Mouse (Mus musculus) cortical plate, adult 2 months (tissue): ENCODE measurements around the gene Fzr1. TPM values are rescaled to one million over a fixed set of nuclear protein-coding genes. Genes with fewer than 3 reads are reported as not detected.

Experiments used
- H3K27ac ChIP-seq: fragments of 200-500 bp; 2 replicates; pipeline ENCODE4 v1.5.1; 2012; ENCODE audit warnings: low read length, control low read depth, inconsistent platforms; ENCODE audit not compliant: insufficient read depth
- H3K4me1 ChIP-seq: fragments of 200-500 bp; 2 replicates; pipeline ENCODE4 v1.6.1; 2011; ENCODE audit warnings: low read length; ENCODE audit not compliant: control insufficient read depth, insufficient read depth
- H3K4me3 ChIP-seq: fragments of 200-500 bp; 2 replicates; pipeline ENCODE4 v1.5.1; 2011; ENCODE audit warnings: mild to moderate bottlenecking, low read length, control low read depth; ENCODE audit not compliant: insufficient read depth
- CTCF ChIP-seq: fragments of 200-500 bp; IDR thresholded peaks from 2 replicates; pipeline ENCODE4 v1.5.1; 2011; ENCODE audit warnings: mild to moderate bottlenecking, control low read depth, low read length; ENCODE audit not compliant: insufficient read depth; ENCODE audit errors: extremely low read depth
- POLR2A ChIP-seq: fragments of 200-500 bp; IDR thresholded peaks from 2 replicates; pipeline ENCODE4 v1.6.1; 2011; ENCODE audit warnings: mild to moderate bottlenecking, low read length, control low read depth; ENCODE audit not compliant: insufficient read depth; ENCODE audit errors: extremely low read depth
- polyA plus RNA-seq: library from polyadenylated mRNA; depleted of rRNA; stranded (reverse); fragments of >200 nt; gene quantifications from 2 replicates; pipeline ENCODE4 v1.2.3, GENCODE M21; 2012

The Fzr1 gene
- polyA plus RNA-seq, 1 experiment: 75.5 TPM

- Histone ChIP-seq H3K4me3 (peak within 1 kb of the TSS; percentile 98), H3K4me1 (peaks cover 2% of the 10 kb centered on the region; the same call in 1 of the 2 replicates), H3K27ac (no peak within 1 kb of the TSS)
- peak; percentile 25; the same call in 1 of the 2 replicates for TF ChIP-seq POLR2A
- TF ChIP-seq CTCF: no peak
Observed at GRCm38 (mm10) chr10:81356991-81357844, 21.1 kb downstream of the Fzr1 start, which contains the start of gene Mfsd12. Gene Mfsd12 (plus strand): TSS chr10:81357491.

GRCm38 (mm10) chr10:81356352-81356990, 21.8 kb downstream of the Fzr1 start:
- H3K4me3 ChIP-seq: peak overlapping the region; percentile 98; the same call in 1 of the 2 replicates
- H3K27ac ChIP-seq: no peak overlapping the region
- TF ChIP-seq POLR2A: no peak
- no peak for TF ChIP-seq CTCF
- peaks cover 2% of the 10 kb centered on the region; the same call in 1 of the 2 replicates for H3K4me1 ChIP-seq

- H3K4me3 ChIP-seq: no peak overlapping the region
- TF ChIP-seq POLR2A (no peak), CTCF (no peak)
- H3K4me1 ChIP-seq: peaks cover 2% of the 10 kb centered on the region; the same call in 1 of the 2 replicates
- no peak overlapping the region for H3K27ac ChIP-seq
Observed at GRCm38 (mm10) chr10:81355533-81355932, 22.8 kb downstream of the Fzr1 start.

GRCm38 (mm10) chr10:81354738-81355477, 23.4 kb downstream of the Fzr1 start:
- peaks cover 2% of the 10 kb centered on the region; the same call in 1 of the 2 replicates for H3K4me1 ChIP-seq
- no peak for TF ChIP-seq CTCF
- no peak for TF ChIP-seq POLR2A
- no peak overlapping the region for H3K27ac ChIP-seq
- no peak overlapping the region for H3K4me3 ChIP-seq

GRCm38 (mm10) chr10:81351678-81352291, 26.5 kb downstream of the Fzr1 start:
- TF ChIP-seq POLR2A: no peak
- TF ChIP-seq CTCF: no peak
- no peak overlapping the region for H3K27ac ChIP-seq
- no peaks in the 10 kb centered on the region for H3K4me1 ChIP-seq
- H3K4me3 ChIP-seq: no peak overlapping the region

- Histone ChIP-seq H3K4me3 (peak within 1 kb of the TSS; percentile 48), H3K27ac (peak within 1 kb of the TSS; percentile 82; the same call in 1 of the 2 replicates), H3K4me1 (no peaks in the 10 kb centered on the region)
- TF ChIP-seq CTCF (peak; percentile 79), POLR2A (peak; percentile 30; the same call in 1 of the 2 replicates)
Observed at GRCm38 (mm10) chr10:81350351-81351063, 27.8 kb downstream of the Fzr1 start, which contains the start of gene Hmg20b. Gene Hmg20b (minus strand): TSS chr10:81350480.

- no peak for TF ChIP-seq POLR2A
- TF ChIP-seq CTCF: no peak
- H3K4me1 ChIP-seq: no peaks in the 10 kb centered on the region
- H3K4me3 ChIP-seq: peak overlapping the region; percentile 48
- no peak overlapping the region for H3K27ac ChIP-seq
Observed at GRCm38 (mm10) chr10:81349961-81350350, 28.4 kb downstream of the Fzr1 start.

DNA sequence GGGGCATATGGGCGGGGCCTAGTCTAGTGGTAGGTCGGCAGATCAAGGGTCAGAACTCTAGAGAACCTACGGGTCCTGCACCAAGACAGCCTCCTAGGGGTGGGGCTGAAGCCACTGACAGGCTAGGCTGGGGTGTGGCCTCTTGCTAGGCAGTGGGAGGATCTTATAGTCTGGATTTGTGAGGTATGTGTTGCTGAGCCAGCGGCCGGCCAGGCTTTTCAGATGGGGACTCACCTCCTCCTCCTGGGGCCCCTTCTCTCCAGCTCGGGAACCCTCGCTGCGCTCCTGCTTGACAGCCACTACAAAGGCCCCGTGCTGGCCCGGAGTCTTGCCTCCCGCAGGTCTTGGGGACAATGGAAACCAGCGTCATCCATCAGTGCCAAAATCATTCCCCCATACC, 29.2 kb downstream of the Fzr1 start:
- Histone ChIP-seq H3K4me1 (no peaks in the 10 kb centered on the region), H3K4me3 (peak overlapping the region; percentile 48; the same call in 1 of the 2 replicates), H3K27ac (no peak overlapping the region)
- TF ChIP-seq POLR2A (no peak), CTCF (no peak)
